Mouse (Mus musculus): ENCODE measurements at regions not wholly inside any gene's neighbourhood (a gene's known extent, or its start where the extent isn't known, plus 50 kb on each side); places are given as distances from the start of the nearest gene placed in this dataset.

DNA sequence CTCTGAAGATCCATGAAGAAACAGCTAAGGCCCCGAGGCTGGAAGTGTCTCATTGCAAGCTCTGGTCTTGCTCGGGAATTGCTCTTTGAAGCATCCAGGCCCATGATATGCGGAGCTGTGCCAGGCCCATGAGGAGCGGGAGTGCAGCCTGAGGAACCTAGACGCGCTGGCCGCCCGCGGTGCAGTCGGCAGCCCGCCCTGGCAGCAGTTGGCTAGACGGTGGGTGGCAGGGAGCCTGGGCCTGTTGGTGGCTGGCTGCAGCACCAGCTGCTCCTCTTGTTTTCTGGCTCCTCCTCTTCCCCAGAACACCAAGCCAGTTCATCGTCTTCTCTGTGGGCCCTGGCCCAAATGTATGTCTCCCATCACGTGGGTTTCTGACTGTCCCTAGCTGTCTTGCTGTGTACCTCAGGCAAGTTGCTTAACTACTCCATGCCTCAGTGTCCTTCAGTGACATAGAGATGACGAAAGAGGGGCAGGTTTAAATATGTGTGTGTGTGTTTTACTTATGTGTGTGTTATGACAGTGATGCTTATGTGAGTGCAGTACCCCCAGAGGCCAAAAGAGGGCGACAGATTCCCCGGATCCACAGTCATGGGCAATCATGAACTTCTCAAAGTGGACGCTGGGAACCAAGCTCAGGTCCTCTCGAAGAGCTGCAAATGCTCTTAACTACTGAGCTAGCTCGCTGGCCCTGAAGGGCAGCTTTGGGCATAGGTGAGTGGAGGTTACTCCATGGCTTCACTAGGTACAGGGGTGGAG, 57.3 kb upstream of the Eln start:
- 0 out of 2 replicates have a peak, but pooled peaks have one; percentile 15 for TF ChIP-seq CTCF (IDR thresholded peaks at IDR 0.05; ENCODE audit: extremely low read depth, insufficient read depth, low read length)
- no peak for TF ChIP-seq POLR2A (IDR thresholded peaks at IDR 0.05; ENCODE audit: extremely low read depth, insufficient read depth, low read length)
